Mouse (Mus musculus) testis, adult 2 months (tissue): Measurements from ENCODE around the gene Nudcd2. TPM values are rescaled to one million over a fixed set of nuclear protein-coding genes. Genes with fewer than 3 reads are reported as not detected.

Experiments used
- H3K27ac ChIP-seq: fragments of 200-500 bp; 2 replicates; pipeline ENCODE4 v1.5.1; 2012; ENCODE audit warnings: low read depth, low read length; ENCODE audit not compliant: control insufficient read depth, insufficient read depth
- H3K27me3 ChIP-seq: fragments of 200-500 bp; 2 replicates; pipeline ENCODE4 v1.6.1; 2012; ENCODE audit warnings: mild to moderate bottlenecking, low read length, moderate library complexity; ENCODE audit not compliant: control insufficient read depth, insufficient read depth
- H3K36me3 ChIP-seq: fragments of 200-500 bp; 2 replicates; pipeline ENCODE4 v1.6.1; 2012; ENCODE audit warnings: mild to moderate bottlenecking, low read length; ENCODE audit not compliant: control insufficient read depth, insufficient read depth
- H3K4me1 ChIP-seq: fragments of 200-500 bp; 2 replicates; pipeline ENCODE4 v1.6.1; 2012; ENCODE audit warnings: low read length; ENCODE audit not compliant: control insufficient read depth, insufficient read depth
- H3K4me3 ChIP-seq: fragments of 200-500 bp; 2 replicates; pipeline ENCODE4 v1.5.1; 2012; ENCODE audit warnings: low read depth, mild to moderate bottlenecking, low read length, moderate library complexity, mixed read lengths; ENCODE audit not compliant: control insufficient read depth
- CTCF ChIP-seq: fragments of 200-500 bp; IDR thresholded peaks from 2 replicates; pipeline ENCODE4 v1.5.1; 2012; ENCODE audit warnings: low read depth, mild to moderate bottlenecking, inconsistent platforms, low read length, moderate library complexity; ENCODE audit not compliant: control insufficient read depth, insufficient read depth, insufficient replicate concordance
- POLR2A ChIP-seq: fragments of 200-500 bp; IDR thresholded peaks from 2 replicates; pipeline ENCODE4 v1.6.1; 2012; ENCODE audit warnings: low read depth, mild to moderate bottlenecking, inconsistent platforms, low read length, moderate library complexity; ENCODE audit not compliant: control insufficient read depth
- polyA plus RNA-seq: library from polyadenylated mRNA; depleted of rRNA; stranded (reverse); fragments of >200 nt; gene quantifications from 2 replicates; pipeline ENCODE4 v1.2.3, GENCODE M21; 2012

Gene Nudcd2
- polyA plus RNA-seq, 1 experiment = 9.7 TPM

DNA sequence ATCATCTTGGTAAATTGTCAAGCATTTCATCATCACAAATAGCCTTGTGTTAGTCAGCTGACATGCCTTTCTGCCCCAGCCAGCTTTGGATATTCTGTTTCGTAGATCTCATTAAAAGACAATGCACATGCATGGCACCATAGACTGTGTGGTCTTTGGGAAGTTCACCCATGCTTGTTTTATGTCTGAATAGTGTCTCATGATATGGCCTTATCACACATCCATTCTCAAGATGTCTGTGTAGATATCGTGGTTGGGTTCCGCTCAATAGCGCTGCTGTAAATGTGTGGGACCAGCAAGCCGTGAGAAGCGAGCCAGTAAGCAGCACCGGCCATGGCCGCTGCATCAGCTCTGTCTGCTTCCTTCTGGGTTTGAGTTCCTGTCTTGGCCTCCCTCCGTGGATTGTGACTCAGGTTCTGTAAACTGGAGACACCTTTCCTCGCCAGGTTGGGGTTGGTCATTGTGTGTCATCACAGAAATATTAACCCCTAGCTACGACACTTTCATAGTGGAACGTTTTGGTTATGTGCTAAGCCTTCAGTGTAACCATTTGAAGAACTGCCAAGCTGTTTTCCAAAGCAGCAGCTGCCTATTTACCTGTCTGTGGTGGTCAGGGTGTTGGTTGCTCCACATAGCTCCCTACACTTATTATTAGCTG is 8.3 kb downstream of the Nudcd2 start:
- Histone ChIP-seq H3K36me3 (no peaks in the 10 kb centered on the region), H3K4me1 (no peaks in the 10 kb centered on the region), H3K27ac (no peak overlapping the region), H3K27me3 (no peaks in the 10 kb centered on the region), H3K4me3 (no peak overlapping the region)
- TF ChIP-seq CTCF = no peak
- no peak for TF ChIP-seq POLR2A

DNA sequence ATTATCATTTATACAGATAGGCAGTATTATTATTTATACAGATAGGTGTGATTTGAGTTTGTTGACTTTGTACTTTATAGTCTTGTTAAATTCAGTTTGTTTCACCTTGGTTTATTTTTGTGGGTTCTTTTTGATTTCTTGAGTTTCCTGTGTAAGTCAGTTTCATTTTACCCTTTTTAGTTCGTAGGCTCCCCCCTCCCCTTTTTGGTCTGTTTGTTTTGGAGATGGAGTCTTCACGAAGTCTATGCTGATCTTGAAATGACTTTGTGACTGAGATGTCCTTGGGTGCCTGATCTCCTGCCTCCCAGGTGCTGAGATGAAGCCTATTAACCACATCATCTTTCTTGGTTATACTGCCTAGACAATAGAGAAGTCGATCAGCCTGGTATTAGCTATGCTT is 10.9 kb downstream of the Nudcd2 start:
- H3K4me1 ChIP-seq = no peaks in the 10 kb centered on the region
- no peaks in the 10 kb centered on the region for H3K36me3 ChIP-seq
- no peak overlapping the region for H3K27ac ChIP-seq
- TF ChIP-seq POLR2A = no peak
- TF ChIP-seq CTCF = no peak
- H3K27me3 ChIP-seq = no peaks in the 10 kb centered on the region
- H3K4me3 ChIP-seq = no peak overlapping the region

GRCm38 (mm10) chr11:40746361-40746760 is 12.9 kb downstream of the Nudcd2 start:
- H3K4me3 ChIP-seq = no peak overlapping the region
- H3K27me3 ChIP-seq = no peaks in the 10 kb centered on the region
- H3K27ac ChIP-seq = no peak overlapping the region
- TF ChIP-seq POLR2A = no peak
- no peak for TF ChIP-seq CTCF
- H3K4me1 ChIP-seq = no peaks in the 10 kb centered on the region
- H3K36me3 ChIP-seq = no peaks in the 10 kb centered on the region

- TF ChIP-seq CTCF = no peak
- Histone ChIP-seq H3K4me1 (no peaks in the 10 kb centered on the region), H3K27ac (no peak overlapping the region), H3K27me3 (no peaks in the 10 kb centered on the region), H3K36me3 (no peaks in the 10 kb centered on the region), H3K4me3 (no peak overlapping the region)
Observed at GRCm38 (mm10) chr11:40747716-40748115, 14.2 kb downstream of the Nudcd2 start.

GRCm38 (mm10) chr11:40753836-40754235 is 20.4 kb downstream of the Nudcd2 start:
- TF ChIP-seq POLR2A (no peak), CTCF (no peak)
- no peak overlapping the region for H3K4me3 ChIP-seq
- peaks cover 2% of the 10 kb centered on the region; the same call in 1 of the 2 replicates for H3K4me1 ChIP-seq
- H3K36me3 ChIP-seq = no peaks in the 10 kb centered on the region
- H3K27ac ChIP-seq = no peak overlapping the region
- no peaks in the 10 kb centered on the region for H3K27me3 ChIP-seq

DNA sequence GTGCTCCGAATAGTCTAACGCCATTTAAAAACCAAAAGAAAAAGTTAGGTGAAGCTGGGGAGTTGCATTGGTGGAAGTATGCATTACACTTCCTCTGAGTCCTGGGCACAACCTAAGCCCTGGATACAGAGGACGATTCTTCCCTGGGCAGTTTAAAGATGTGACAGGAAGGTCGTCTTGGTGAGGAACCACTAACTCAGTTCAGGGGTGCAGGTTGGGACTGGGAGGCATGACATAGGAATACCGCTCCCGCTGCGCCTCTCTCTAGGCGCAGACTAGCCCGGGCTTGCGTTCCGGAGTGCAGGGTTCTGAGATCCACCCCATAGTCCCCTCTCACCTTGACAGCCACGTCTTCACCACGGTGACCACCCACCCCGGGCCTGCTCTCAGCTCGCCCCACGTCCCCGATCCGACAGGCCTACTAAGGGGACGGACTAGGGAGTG is 21.2 kb downstream of the Nudcd2 start:
- Histone ChIP-seq H3K27ac (peak overlapping the region; percentile 32; the same call in 1 of the 2 replicates), H3K27me3 (no peaks in the 10 kb centered on the region), H3K36me3 (no peaks in the 10 kb centered on the region), H3K4me1 (peaks cover 2% of the 10 kb centered on the region; the same call in 1 of the 2 replicates), H3K4me3 (peak overlapping the region; percentile 81)
- TF ChIP-seq CTCF (no peak), POLR2A (no peak)

GRCm38 (mm10) chr11:40755109-40755627 is 21.7 kb downstream of the Nudcd2 start, which contains the start of gene Ccng1:
Gene Ccng1 (minus strand): TSS chr11:40755311.
- peak; percentile 82 for TF ChIP-seq POLR2A
- TF ChIP-seq CTCF = no peak
- peak within 1 kb of the TSS; percentile 81 for H3K4me3 ChIP-seq

More at GRCm38 (mm10) chr11:40755109-40755627, 21.7 kb downstream of the Nudcd2 start, which contains the start of gene Ccng1:
- peaks cover 2% of the 10 kb centered on the region; the same call in 1 of the 2 replicates for H3K4me1 ChIP-seq
- no peaks in the 10 kb centered on the region for H3K36me3 ChIP-seq
- H3K27me3 ChIP-seq = no peaks in the 10 kb centered on the region
- H3K27ac ChIP-seq = peak within 1 kb of the TSS; percentile 32; the same call in 1 of the 2 replicates
